Mouse (Mus musculus): ENCODE results near the gene Gm17364.

- TF ChIP-seq CTCF (IDR thresholded peaks at IDR 0.05; ENCODE audit: low read depth) (no peak), EP300 (optimal IDR thresholded peaks at IDR 0.05) (no peak)
These were observed 37.7 kb downstream of the Gm17364 start for GRCm38 (mm10) chr13:41235845-41236741.

Data from stomach, postnatal 0 days (tissue).